Mouse (Mus musculus): ENCODE measurements around the gene Smarcd3. TPM values are rescaled to one million over a fixed set of nuclear protein-coding genes. Genes with fewer than 3 reads are reported as not detected.
A peak's percentile ranks its signal among the peaks of the same experiment; 100 is the strongest.

The Smarcd3 gene
- polyA plus RNA-seq, 1 experiment from 2014 or later, result 45.9 TPM

DNA sequence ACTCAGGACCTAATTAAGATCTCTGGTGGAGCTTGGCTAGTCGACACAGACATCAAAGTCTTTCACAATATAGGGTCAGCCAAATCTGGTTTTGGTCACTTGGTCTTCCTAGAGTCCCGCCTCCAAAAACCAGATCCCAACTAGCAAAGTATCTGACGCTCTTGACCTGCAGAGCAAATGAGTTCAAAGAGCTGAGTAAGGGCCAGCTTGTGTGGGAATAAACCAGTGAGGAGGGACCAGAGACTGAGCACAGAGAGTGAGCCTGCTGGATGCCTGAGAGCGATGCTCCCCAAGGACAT, 560 bp upstream of the Smarcd3 start:
- no peak overlapping the region for H3K27ac ChIP-seq (ENCODE audit: low read depth, low read length)
- H3K36me3 ChIP-seq (ENCODE audit: control insufficient read depth, insufficient read depth, low read length), result no peaks in the 10 kb centered on the region
- no peak for DNase-seq (ENCODE audit: low spot score)
- H3K27me3 ChIP-seq (ENCODE audit: control insufficient read depth, insufficient read depth, low read length), result peaks cover 7% of the 10 kb centered on the region
- H3K4me3 ChIP-seq (ENCODE audit: low read depth, low read length), result no peak overlapping the region
- 30% methylated on average over 4 of the region's 4 CpGs for WGBS
- 0 out of 2 replicates have a peak, but pooled peaks have one; percentile 15 for ATAC-seq (ENCODE audit: low FRiP score)
- no peaks in the 10 kb centered on the region for H3K4me1 ChIP-seq (replicated peaks; ENCODE audit: control insufficient read depth, insufficient read depth, low read length)
- H3K9ac ChIP-seq (ENCODE audit: low read depth, low read length), result no peak overlapping the region
- peak overlapping the region; percentile 85; the same call in 1 of the 2 replicates for H3K4me2 ChIP-seq (replicated peaks; ENCODE audit: low read depth, low read length)
- no peaks in the 10 kb centered on the region for H3K9me3 ChIP-seq (ENCODE audit: control insufficient read depth, low read length)

DNA sequence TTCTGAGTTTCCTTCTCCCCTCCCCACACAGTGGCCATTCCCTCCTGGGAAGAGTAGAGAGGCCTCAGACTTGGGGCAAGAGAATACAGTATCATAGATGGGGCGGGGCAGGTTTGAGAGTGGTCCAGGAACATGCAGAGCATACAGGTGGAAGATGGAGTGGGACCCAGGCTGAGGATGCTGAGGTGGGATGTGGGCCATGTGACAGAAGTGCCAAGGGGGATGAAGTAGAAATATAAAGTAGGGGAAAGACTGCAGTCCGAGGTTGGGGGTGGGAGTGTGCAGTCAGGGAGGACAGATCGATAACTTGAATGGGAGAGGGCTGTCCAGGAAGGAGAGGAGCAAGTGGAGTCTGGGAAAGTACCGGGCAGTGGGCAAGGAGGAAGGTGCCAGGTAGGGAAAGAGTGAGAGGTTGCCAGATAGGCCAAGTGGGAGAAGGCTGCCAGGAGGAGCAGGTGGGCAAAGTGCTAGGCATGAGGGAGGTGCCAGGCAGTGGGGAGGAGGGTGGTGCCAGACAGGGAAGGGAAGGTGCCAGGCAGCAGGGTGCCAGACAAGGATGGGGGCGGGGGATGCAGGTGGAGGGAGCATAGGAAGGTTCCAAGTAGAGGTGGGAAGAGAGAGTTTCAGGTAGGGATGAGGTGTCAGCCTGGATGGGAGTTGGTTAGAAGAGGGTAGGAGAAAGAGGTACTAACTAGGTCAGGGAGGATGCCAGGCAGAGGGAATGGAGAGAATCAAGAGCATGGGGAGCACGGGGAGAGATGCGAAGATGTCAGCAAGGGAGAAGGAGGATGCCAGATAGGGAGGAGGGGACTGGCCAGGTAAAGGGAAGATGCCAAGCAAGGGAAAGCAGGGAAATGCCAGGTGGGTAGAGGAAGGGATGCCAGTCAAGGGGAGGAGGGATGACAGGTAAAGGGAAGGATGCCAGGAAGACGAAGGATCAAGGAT, 898 bp downstream of the Smarcd3 start:
- H3K9me3 ChIP-seq (ENCODE audit: control insufficient read depth, low read length), result no peaks in the 10 kb centered on the region
- peak overlapping the region; percentile 85; the same call in 1 of the 2 replicates for H3K4me2 ChIP-seq (replicated peaks; ENCODE audit: low read depth, low read length)
- 42% methylated on average over 8 of the region's 8 CpGs for WGBS
- H3K27ac ChIP-seq (ENCODE audit: low read depth, low read length), result no peak overlapping the region
- peak overlapping the region; percentile 79; the same call in 1 of the 2 replicates for H3K9ac ChIP-seq (ENCODE audit: low read depth, low read length)
- no peaks in the 10 kb centered on the region for H3K36me3 ChIP-seq (ENCODE audit: control insufficient read depth, insufficient read depth, low read length)
- peaks cover 7% of the 10 kb centered on the region for H3K27me3 ChIP-seq (ENCODE audit: control insufficient read depth, insufficient read depth, low read length)
- ATAC-seq (ENCODE audit: low FRiP score) (no peak), DNase-seq (ENCODE audit: low spot score) (no peak)
- peak overlapping the region; percentile 51 for H3K4me3 ChIP-seq (ENCODE audit: low read depth, low read length)
- no peaks in the 10 kb centered on the region for H3K4me1 ChIP-seq (replicated peaks; ENCODE audit: control insufficient read depth, insufficient read depth, low read length)

DNA sequence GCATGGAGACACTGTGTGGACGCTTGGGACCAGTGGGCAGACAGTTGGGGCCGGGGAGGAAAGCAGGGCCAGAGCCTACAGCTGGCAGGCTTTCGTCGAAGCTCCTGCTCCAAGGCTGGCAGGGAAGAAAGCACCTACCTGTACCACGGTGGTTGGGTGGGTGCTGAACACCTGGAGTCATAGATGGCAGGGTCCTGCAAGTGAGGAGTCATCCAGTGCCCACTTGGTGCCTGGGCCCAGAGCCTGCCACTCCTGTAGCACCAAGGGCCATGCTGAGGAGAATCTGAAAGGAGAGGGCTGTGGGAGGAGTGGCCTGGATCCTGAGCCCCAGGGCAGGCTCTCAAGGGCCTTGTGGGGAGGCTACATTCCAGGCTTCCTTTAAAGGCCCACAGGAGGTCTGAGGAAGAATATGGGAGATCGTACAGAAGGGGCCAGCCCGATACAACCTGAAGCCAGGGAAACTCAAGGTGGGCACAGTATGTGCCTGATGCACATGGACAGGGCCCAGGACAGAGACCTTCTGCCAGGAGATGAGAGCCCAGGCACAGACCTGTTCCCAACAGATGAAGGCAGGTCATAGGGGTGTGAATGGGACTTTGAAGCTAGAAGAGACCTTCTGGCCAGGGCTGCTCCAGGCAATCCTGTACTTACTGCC, 1.7 kb downstream of the Smarcd3 start:
- no peak for DNase-seq (ENCODE audit: low spot score)
- no peak overlapping the region for H3K4me3 ChIP-seq (ENCODE audit: low read depth, low read length)
- no peak overlapping the region for H3K4me2 ChIP-seq (replicated peaks; ENCODE audit: low read depth, low read length)
- peaks cover 7% of the 10 kb centered on the region for H3K27me3 ChIP-seq (ENCODE audit: control insufficient read depth, insufficient read depth, low read length)
- 70% methylated on average over 7 of the region's 7 CpGs for whole genome bisulfite sequencing
- no peaks in the 10 kb centered on the region for H3K9me3 ChIP-seq (ENCODE audit: control insufficient read depth, low read length)
- H3K9ac ChIP-seq (ENCODE audit: low read depth, low read length), result no peak overlapping the region
- no peak for ATAC-seq (ENCODE audit: low FRiP score)
- no peak overlapping the region for H3K27ac ChIP-seq (ENCODE audit: low read depth, low read length)
- no peaks in the 10 kb centered on the region for H3K36me3 ChIP-seq (ENCODE audit: control insufficient read depth, insufficient read depth, low read length)
- H3K4me1 ChIP-seq (replicated peaks; ENCODE audit: control insufficient read depth, insufficient read depth, low read length), result no peaks in the 10 kb centered on the region

GRCm38 (mm10) chr5:24620626-24621025, 3.6 kb downstream of the Smarcd3 start:
- DNase-seq (ENCODE audit: low spot score), result no peak
- H3K27me3 ChIP-seq (ENCODE audit: control insufficient read depth, insufficient read depth, low read length), result peaks cover 7% of the 10 kb centered on the region

GRCm38 (mm10) chr5:24620116-24620515, 4.1 kb downstream of the Smarcd3 start:
- WGBS, result 79% methylated on average over 8 of the region's 8 CpGs
- H3K27me3 ChIP-seq (ENCODE audit: control insufficient read depth, insufficient read depth, low read length), result peaks cover 7% of the 10 kb centered on the region

More at GRCm38 (mm10) chr5:24620626-24621025, 3.6 kb downstream of the Smarcd3 start:
- H3K4me2 ChIP-seq (replicated peaks; ENCODE audit: low read depth, low read length), result no peak overlapping the region
- H3K27ac ChIP-seq (ENCODE audit: low read depth, low read length), result no peak overlapping the region
- no peak for ATAC-seq (ENCODE audit: low FRiP score)
- no peaks in the 10 kb centered on the region for H3K4me1 ChIP-seq (replicated peaks; ENCODE audit: control insufficient read depth, insufficient read depth, low read length)
- no peak overlapping the region for H3K9ac ChIP-seq (ENCODE audit: low read depth, low read length)
- 67% methylated on average over 8 of the region's 8 CpGs for WGBS
- H3K4me3 ChIP-seq (ENCODE audit: low read depth, low read length), result no peak overlapping the region
- no peaks in the 10 kb centered on the region for H3K36me3 ChIP-seq (ENCODE audit: control insufficient read depth, insufficient read depth, low read length)
- no peaks in the 10 kb centered on the region for H3K9me3 ChIP-seq (ENCODE audit: control insufficient read depth, low read length)

DNA sequence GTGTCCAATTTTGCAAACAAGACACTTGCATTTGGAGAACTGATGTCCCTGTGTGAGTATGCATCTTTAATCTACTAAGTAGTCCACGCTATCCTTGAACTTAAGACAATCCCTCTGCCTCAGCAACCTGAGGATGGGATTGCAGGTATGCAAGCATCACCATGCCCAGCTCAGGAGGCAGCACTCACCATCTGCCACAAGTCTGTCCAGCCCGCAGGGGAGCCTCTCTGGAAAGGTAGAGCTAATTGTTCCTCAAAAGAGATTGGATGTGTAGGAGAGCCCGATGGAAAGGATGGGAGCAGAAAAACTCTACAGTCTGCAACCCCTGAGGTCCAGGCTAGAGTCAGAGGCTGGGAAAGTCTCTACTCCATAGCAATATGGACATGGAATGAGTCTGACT, 5.3 kb downstream of the Smarcd3 start:
- 82% methylated on average over 3 of the region's 3 CpGs for WGBS
- Histone ChIP-seq H3K9me3 (ENCODE audit: control insufficient read depth, low read length) (no peaks in the 10 kb centered on the region), H3K4me2 (replicated peaks; ENCODE audit: low read depth, low read length) (no peak overlapping the region), H3K4me3 (ENCODE audit: low read depth, low read length) (no peak overlapping the region), H3K9ac (ENCODE audit: low read depth, low read length) (no peak overlapping the region), H3K27ac (ENCODE audit: low read depth, low read length) (no peak overlapping the region), H3K27me3 (ENCODE audit: control insufficient read depth, insufficient read depth, low read length) (peaks cover 6% of the 10 kb centered on the region), H3K36me3 (ENCODE audit: control insufficient read depth, insufficient read depth, low read length) (no peaks in the 10 kb centered on the region), H3K4me1 (replicated peaks; ENCODE audit: control insufficient read depth, insufficient read depth, low read length) (no peaks in the 10 kb centered on the region)
- DNase-seq (ENCODE audit: low spot score) (no peak), ATAC-seq (ENCODE audit: low FRiP score) (no peak)

More at GRCm38 (mm10) chr5:24620116-24620515, 4.1 kb downstream of the Smarcd3 start:
- no peak overlapping the region for H3K9ac ChIP-seq (ENCODE audit: low read depth, low read length)
- H3K4me3 ChIP-seq (ENCODE audit: low read depth, low read length), result no peak overlapping the region
- ATAC-seq (ENCODE audit: low FRiP score), result no peak
- H3K9me3 ChIP-seq (ENCODE audit: control insufficient read depth, low read length), result no peaks in the 10 kb centered on the region
- no peaks in the 10 kb centered on the region for H3K36me3 ChIP-seq (ENCODE audit: control insufficient read depth, insufficient read depth, low read length)
- H3K27ac ChIP-seq (ENCODE audit: low read depth, low read length), result no peak overlapping the region
- H3K4me2 ChIP-seq (replicated peaks; ENCODE audit: low read depth, low read length), result no peak overlapping the region
- no peak for DNase-seq (ENCODE audit: low spot score)
- no peaks in the 10 kb centered on the region for H3K4me1 ChIP-seq (replicated peaks; ENCODE audit: control insufficient read depth, insufficient read depth, low read length)

DNA sequence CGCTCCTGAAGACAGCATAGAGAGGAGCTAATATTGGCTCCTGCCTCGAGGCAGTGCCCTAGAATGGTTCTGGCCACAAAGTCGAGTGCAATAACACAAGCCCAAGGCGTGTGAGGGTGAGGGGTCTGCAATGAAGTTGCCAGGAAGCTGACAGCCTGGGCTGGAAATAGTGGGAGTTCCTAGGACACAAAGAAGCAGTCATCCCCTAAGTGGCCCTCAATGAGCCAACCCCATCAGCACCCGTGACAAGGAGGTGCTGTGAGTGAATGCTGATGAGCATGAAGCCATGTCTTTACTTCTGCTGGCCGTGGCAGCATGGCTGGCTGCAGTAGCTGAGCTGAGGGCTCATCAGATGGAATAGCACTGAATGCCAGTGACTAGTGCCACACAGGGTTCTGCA, 9.1 kb downstream of the Smarcd3 start:
- H3K36me3 ChIP-seq (ENCODE audit: control insufficient read depth, insufficient read depth, low read length), result no peaks in the 10 kb centered on the region

DNA sequence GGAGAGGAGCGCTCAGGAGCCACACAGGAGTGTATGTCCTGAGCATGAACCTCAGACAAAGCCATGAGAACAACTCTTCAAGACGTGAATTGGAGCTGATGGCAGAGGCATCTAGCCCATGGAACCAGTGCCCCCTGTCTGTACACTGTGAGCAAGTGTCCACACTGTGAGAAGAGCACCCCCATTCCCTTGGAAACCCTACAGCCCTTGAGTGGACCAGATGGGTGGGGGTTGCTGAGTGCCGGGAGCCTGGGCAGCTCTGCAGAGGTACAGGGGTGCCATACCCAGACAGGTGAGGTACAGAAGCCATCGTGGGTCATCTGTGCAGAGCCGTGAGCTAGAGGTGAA, 11.9 kb downstream of the Smarcd3 start:
- Histone ChIP-seq H3K9ac (ENCODE audit: low read depth, low read length) (no peak overlapping the region), H3K27me3 (ENCODE audit: control insufficient read depth, insufficient read depth, low read length) (no peaks in the 10 kb centered on the region), H3K4me2 (replicated peaks; ENCODE audit: low read depth, low read length) (no peak overlapping the region), H3K9me3 (ENCODE audit: control insufficient read depth, low read length) (no peaks in the 10 kb centered on the region), H3K4me1 (replicated peaks; ENCODE audit: control insufficient read depth, insufficient read depth, low read length) (no peaks in the 10 kb centered on the region), H3K36me3 (ENCODE audit: control insufficient read depth, insufficient read depth, low read length) (no peaks in the 10 kb centered on the region), H3K4me3 (ENCODE audit: low read depth, low read length) (no peak overlapping the region), H3K27ac (ENCODE audit: low read depth, low read length) (no peak overlapping the region)
- 75% methylated on average over 5 of the region's 5 CpGs for WGBS
- DNase-seq (ENCODE audit: low spot score) (no peak), ATAC-seq (ENCODE audit: low FRiP score) (no peak)

More for the DNA sequence above, 9.1 kb downstream of the Smarcd3 start:
- DNase-seq (ENCODE audit: low spot score) (no peak), ATAC-seq (ENCODE audit: low FRiP score) (no peak)
- no peak overlapping the region for H3K4me2 ChIP-seq (replicated peaks; ENCODE audit: low read depth, low read length)
- no peaks in the 10 kb centered on the region for H3K4me1 ChIP-seq (replicated peaks; ENCODE audit: control insufficient read depth, insufficient read depth, low read length)
- no peaks in the 10 kb centered on the region for H3K9me3 ChIP-seq (ENCODE audit: control insufficient read depth, low read length)
- H3K27me3 ChIP-seq (ENCODE audit: control insufficient read depth, insufficient read depth, low read length), result no peaks in the 10 kb centered on the region
- 72% methylated on average over 6 of the region's 6 CpGs for WGBS
- H3K9ac ChIP-seq (ENCODE audit: low read depth, low read length), result no peak overlapping the region
- no peak overlapping the region for H3K4me3 ChIP-seq (ENCODE audit: low read depth, low read length)
- no peak overlapping the region for H3K27ac ChIP-seq (ENCODE audit: low read depth, low read length)
